Mouse (Mus musculus) heart, postnatal 0 days (tissue): Measurements from ENCODE around the gene Sar1b. TPM values are rescaled to one million over a fixed set of nuclear protein-coding genes. Genes with fewer than 3 reads are reported as not detected.
"Not testable (repeated sequence)": the region's sequence is repeated elsewhere in the genome, so short reads cannot be mapped to it uniquely, and the experiment has no call there.

Experiments used
- ATAC-seq: fragments of 200-750 bp; cut with Nextera tagmentation; 2 replicates; pipeline ENCODE4 v1.8.0; 2017; ENCODE audit warnings: low read depth, moderate number of reproducible peaks, moderate library complexity; ENCODE audit not compliant: insufficient read depth
- DNase-seq: peaks from one replicate; pipeline ENCODE4 v3.0.0-alpha.2; 2016; ENCODE audit warnings: low spot score
- H3K27ac ChIP-seq: fragments of 300-500 bp; sonication (generic); 2 replicates; pipeline ENCODE4 v1.5.1; 2014; ENCODE audit warnings: low read depth, mild to moderate bottlenecking
- H3K27me3 ChIP-seq: fragments of 300-500 bp; sonication (generic); 2 replicates; pipeline ENCODE4 v1.6.1; 2014; ENCODE audit warnings: low read length, mixed read lengths; ENCODE audit not compliant: control insufficient read depth, insufficient read depth
- H3K36me3 ChIP-seq: fragments of 300-500 bp; sonication (generic); replicated peaks from 2 replicates; pipeline ENCODE4 v1.6.1; 2014; ENCODE audit warnings: low read length, mixed read lengths; ENCODE audit not compliant: control insufficient read depth, insufficient read depth
- H3K4me1 ChIP-seq: fragments of 300-500 bp; sonication (generic); 2 replicates; pipeline ENCODE4 v1.6.1; 2014; ENCODE audit warnings: antibody characterized with exemption; ENCODE audit not compliant: control insufficient read depth, insufficient read depth
- H3K4me2 ChIP-seq: fragments of 300-500 bp; sonication (generic); 2 replicates; pipeline ENCODE4 v1.6.1; 2014; ENCODE audit warnings: low read depth, mild to moderate bottlenecking, low read length, moderate library complexity
- H3K4me3 ChIP-seq: fragments of 300-500 bp; sonication (generic); 2 replicates; pipeline ENCODE4 v1.5.1; 2014; ENCODE audit warnings: low read depth, low read length
- H3K9ac ChIP-seq: fragments of 300-500 bp; sonication (generic); replicated peaks from 2 replicates; pipeline ENCODE4 v1.6.1; 2014; ENCODE audit warnings: low read depth, low read length, mixed read lengths
- H3K9me3 ChIP-seq: fragments of 300-500 bp; sonication (generic); replicated peaks from 2 replicates; pipeline ENCODE4 v1.6.1; 2016; ENCODE audit warnings: low read length; ENCODE audit not compliant: control insufficient read depth
- CTCF ChIP-seq: IDR thresholded peaks from 2 replicates; pipeline ENCODE4 v1.5.1; 2016; ENCODE audit warnings: antibody characterized with exemption, control low read depth, low read depth
- EP300 ChIP-seq: IDR thresholded peaks from 2 replicates; pipeline ENCODE4 v1.6.1; 2016; ENCODE audit warnings: antibody characterized with exemption, low read depth
- WGBS: fragments of 180-500 bp; shearing (Covaris S2); extraction: QIAGEN DNeasy Blood & Tissue Kit; methylation state at CpG from one replicate; pipeline ENCODE4 v1.1.7; 2014; 5-methylcytosine and 5-hydroxymethylcytosine counted together
- polyA plus RNA-seq: library from polyadenylated mRNA; unstranded; fragments of >200 nt; fragmentation: Nextera tagmentation; extraction: Ambion mirVana; gene quantifications from 2 replicates; pipeline ENCODE4 v1.2.1, GENCODE M21; 2015
- total RNA-seq: library from RNA; depleted of rRNA; stranded (reverse); fragments of >200 nt; gene quantifications from 2 replicates; pipeline ENCODE4 v1.2.3, GENCODE M21; 2014; ENCODE audit warnings: low replicate concordance

Gene Sar1b
- total and polyA plus RNA-seq, 2 experiments from 2014 or later: 134 to 194 TPM

DNA sequence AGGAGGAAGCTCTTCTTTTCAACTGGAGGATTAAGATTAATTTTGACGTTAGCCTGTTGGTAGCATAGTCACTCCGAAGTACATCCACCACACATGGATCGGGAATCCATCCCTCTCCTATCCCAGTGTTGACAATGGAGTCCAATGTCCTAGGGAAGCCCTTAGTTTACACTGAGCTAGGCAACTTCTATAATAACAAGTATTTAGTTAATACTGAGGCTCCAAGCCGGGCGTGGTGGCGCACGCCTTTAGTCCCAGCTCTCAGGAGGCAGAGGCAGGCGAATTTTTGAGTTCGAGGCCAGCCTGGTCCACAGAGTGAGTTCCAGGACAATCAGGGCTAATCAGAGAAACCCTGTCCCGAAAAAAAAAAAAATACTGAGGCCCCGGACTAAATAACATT lies 6.5 kb upstream of the Sar1b start:
- H3K9me3 ChIP-seq: no peaks in the 10 kb centered on the region
- H3K4me1 ChIP-seq: peaks cover 12% of the 10 kb centered on the region
- WGBS: 78% methylated on average over 11 of the region's 11 CpGs
- no peaks in the 10 kb centered on the region for H3K27me3 ChIP-seq
- peak overlapping the region; percentile 88 for H3K27ac ChIP-seq
- H3K4me3 ChIP-seq: peak overlapping the region; percentile 97
- TF ChIP-seq EP300 (no peak), CTCF (no peak)
- ATAC-seq: no peak
- H3K36me3 ChIP-seq: 0 out of 2 replicates have a peak, but pooled peaks cover 5% of the 10 kb centered on the region
- peak overlapping the region; percentile 94 for H3K9ac ChIP-seq
- DNase-seq: no peak
- peak overlapping the region; percentile 84 for H3K4me2 ChIP-seq

DNA sequence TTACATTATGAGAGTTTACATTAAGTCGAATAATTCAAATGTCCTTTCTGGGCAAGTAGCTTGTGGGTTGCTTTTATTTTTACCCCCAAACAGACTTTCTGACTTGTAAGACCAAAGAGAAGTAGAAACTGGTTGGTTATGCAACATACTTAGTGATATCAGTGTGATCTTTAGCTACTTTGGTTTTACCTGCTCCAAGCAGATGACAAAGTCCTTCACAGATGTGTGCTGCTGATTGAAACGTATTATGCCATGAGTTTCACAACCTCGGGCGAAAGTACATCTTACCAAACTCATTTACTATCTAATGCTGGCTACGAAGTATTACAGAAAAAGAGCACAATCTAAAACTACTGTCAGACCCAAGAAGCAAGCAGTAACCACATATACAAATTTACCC lies 5.9 kb upstream of the Sar1b start:
- 88% methylated on average over 5 of the region's 5 CpGs for WGBS
- DNase-seq (no peak), ATAC-seq (no peak)
- TF ChIP-seq EP300 (no peak), CTCF (no peak)
- Histone ChIP-seq H3K27ac (no peak overlapping the region), H3K36me3 (0 out of 2 replicates have a peak, but pooled peaks cover 5% of the 10 kb centered on the region), H3K9ac (no peak overlapping the region), H3K4me3 (no peak overlapping the region), H3K9me3 (no peaks in the 10 kb centered on the region), H3K27me3 (no peaks in the 10 kb centered on the region), H3K4me1 (peaks cover 12% of the 10 kb centered on the region), H3K4me2 (no peak overlapping the region)

DNA sequence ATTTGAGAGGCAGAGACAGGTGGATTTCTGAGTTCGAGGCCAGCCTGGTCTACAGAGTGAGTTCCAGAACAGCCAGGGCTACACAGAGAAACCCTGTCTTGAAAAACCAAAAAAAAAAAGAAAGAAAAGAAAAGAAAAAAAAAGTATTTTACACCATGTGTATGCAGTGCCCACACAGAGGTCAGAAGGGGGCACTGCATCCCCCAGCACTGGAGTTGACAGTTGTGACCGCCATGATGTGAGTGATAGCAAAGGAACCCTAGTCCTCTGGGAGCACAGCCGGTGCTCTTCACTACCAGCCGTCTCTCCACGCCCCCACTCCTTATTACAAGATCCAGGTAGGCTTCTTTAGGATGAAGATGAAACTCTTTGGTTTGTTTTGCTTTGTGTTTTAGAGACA lies 5.3 kb upstream of the Sar1b start:
- 87% methylated on average over 5 of the region's 5 CpGs for WGBS
- ATAC-seq, H3K9me3 ChIP-seq, H3K27me3 ChIP-seq, H3K36me3 ChIP-seq, H3K9ac ChIP-seq, H3K4me2 ChIP-seq, H3K4me3 ChIP-seq, H3K27ac ChIP-seq, DNase-seq: not testable (repeated sequence)
- peaks cover 16% of the 10 kb centered on the region for H3K4me1 ChIP-seq

DNA sequence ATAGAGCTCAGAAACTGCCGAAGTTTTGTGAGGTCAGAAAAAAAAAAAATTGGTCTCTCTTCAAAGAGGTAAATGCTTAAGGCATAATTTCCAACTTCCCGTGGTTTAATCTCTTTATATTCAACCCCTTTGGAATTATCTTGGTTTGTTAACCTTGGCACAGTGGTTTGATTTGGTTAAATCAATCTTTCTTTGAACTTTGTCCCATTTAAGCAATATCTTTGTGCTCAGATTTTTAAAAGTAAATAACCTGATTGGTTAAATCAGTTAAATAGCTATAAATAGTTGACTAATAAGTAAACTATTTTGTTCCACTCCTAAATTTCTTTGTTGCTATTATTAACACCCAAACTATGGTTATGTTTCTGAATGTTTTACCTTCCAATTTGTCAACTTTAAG lies 4.2 kb upstream of the Sar1b start:
- Histone ChIP-seq H3K9me3 (no peaks in the 10 kb centered on the region), H3K4me3 (no peak overlapping the region), H3K27me3 (no peaks in the 10 kb centered on the region), H3K27ac (no peak overlapping the region), H3K4me2 (no peak overlapping the region), H3K9ac (no peak overlapping the region), H3K36me3 (no peaks in the 10 kb centered on the region), H3K4me1 (peaks cover 14% of the 10 kb centered on the region)
- TF ChIP-seq EP300 (no peak), CTCF (no peak)
- ATAC-seq (no peak), DNase-seq (no peak)
- WGBS: 78% methylated on average over 2 of the region's 2 CpGs

DNA sequence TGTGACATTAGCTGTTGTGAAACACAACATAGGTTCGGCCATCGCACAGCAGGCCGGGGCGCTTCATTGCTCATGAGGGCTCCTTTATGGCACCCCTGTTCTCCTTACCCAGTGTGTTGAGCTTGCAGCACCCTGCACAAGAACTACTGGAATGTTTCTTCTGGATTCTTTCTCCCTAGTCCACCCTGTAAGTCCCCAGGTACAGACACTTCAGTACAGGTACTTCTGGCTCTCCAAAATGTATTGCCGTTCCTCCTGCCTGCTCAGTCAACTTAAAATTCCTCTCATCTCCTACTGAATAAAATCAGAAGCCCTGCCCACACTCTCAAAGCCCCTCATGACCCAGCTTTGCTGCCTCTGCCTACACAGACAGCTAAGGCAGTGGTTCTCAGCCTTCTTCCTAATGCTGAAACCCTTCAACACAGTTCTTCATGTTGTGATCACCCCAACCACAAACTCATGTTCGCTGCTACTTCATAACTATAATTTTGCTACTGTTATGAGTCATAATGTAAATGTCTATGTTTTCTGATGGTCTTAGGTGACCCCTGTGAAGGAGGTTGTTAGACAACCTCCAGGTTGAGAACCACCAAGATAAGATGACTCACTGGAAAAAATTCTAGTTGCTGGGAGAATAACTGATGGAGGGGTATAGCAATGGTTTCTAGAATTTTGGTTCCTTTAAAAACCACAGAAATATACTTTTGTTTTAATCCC lies 3.4 kb upstream of the Sar1b start:
- H3K27ac ChIP-seq: no peak overlapping the region
- no peak overlapping the region for H3K9ac ChIP-seq
- H3K27me3 ChIP-seq: no peaks in the 10 kb centered on the region
- TF ChIP-seq EP300: no peak
- no peak for TF ChIP-seq CTCF
- ATAC-seq: no peak
- H3K4me3 ChIP-seq: no peak overlapping the region
- H3K9me3 ChIP-seq: no peaks in the 10 kb centered on the region
- H3K4me1 ChIP-seq: peaks cover 12% of the 10 kb centered on the region; the same call in 1 of the 2 replicates
- no peaks in the 10 kb centered on the region for H3K36me3 ChIP-seq
- DNase-seq: no peak
- H3K4me2 ChIP-seq: no peak overlapping the region
- WGBS: 75% methylated on average over 6 of the region's 6 CpGs

DNA sequence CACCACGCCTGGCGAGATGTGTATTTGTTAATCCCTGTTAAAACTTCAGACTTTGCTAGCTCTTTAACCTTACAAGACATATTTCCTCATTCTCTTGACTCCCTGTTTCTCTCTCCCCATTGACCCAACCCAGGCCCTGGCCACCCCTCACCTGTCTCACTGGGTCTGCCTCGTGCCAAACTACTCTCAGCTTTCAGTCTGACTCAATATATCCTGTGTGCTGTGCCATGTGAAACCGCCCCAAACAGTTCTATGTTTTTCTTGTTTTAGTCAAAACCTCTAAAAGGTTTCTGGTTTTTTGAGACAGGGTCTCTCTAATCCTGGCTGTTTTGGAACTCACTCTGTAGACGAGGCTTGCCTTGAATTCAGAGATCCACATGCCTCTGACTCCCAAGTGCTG lies 2.2 kb upstream of the Sar1b start:
- DNase-seq (no peak), ATAC-seq (no peak)
- TF ChIP-seq EP300 (no peak), CTCF (no peak)
- H3K27me3 ChIP-seq: no peaks in the 10 kb centered on the region
- no peak overlapping the region for H3K9ac ChIP-seq
- H3K4me2 ChIP-seq: no peak overlapping the region
- H3K27ac ChIP-seq: no peak overlapping the region
- H3K9me3 ChIP-seq: no peaks in the 10 kb centered on the region
- WGBS: 68% methylated on average over 5 of the region's 5 CpGs
- no peak overlapping the region for H3K4me3 ChIP-seq
- no peaks in the 10 kb centered on the region for H3K36me3 ChIP-seq
- peaks cover 12% of the 10 kb centered on the region; the same call in 1 of the 2 replicates for H3K4me1 ChIP-seq
